Mouse (Mus musculus): ENCODE measurements around the gene Foxj1. TPM values are rescaled to one million over a fixed set of nuclear protein-coding genes. Genes with fewer than 3 reads are reported as not detected.

Foxj1 gene
- polyA plus RNA-seq, 1 experiment = 12.3 TPM

DNA sequence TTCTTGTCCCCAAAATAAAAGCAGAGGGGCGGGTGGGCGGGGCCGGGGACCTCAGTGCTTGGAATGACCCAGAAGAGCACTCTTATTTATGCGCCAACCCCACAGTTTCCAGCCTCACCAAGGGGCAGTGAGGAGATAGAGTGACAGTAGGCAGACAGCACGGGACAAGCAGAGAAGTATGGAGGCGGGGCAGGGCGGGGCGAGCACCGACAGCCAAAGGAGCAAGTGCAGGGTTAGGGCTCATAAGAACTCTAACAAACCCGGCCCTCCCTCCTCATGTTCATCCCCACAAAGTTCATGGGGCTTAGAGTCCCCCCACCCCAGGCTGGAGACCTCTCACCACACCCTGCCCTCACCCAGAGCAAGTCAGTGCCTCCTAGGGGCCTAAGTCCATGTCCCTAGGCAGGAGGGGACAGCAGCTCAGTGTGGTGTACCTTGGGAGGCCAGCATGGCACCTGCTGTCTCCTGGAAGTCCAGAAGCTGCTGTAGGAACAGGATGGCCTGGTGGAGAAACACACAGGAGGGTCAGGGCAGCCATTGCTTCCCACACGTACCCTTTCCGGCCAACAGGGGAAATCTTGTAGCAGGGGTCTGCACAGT, 41.6 kb downstream of the Foxj1 start:
- Histone ChIP-seq H3K4me3 (ENCODE audit: low read depth, low read length) (no peak overlapping the region), H3K9me3 (replicated peaks; ENCODE audit: control insufficient read depth, insufficient read depth, low read length, poor library complexity, severe bottlenecking) (no peaks in the 10 kb centered on the region), H3K36me3 (ENCODE audit: control insufficient read depth, insufficient read depth, low read length, poor library complexity, severe bottlenecking) (no peaks in the 10 kb centered on the region), H3K9ac (ENCODE audit: low read depth, poor library complexity, severe bottlenecking) (no peak overlapping the region), H3K27me3 (ENCODE audit: control insufficient read depth, insufficient read depth, low read length, poor library complexity, severe bottlenecking) (no peaks in the 10 kb centered on the region), H3K27ac (ENCODE audit: insufficient read depth, low read length) (no peak overlapping the region), H3K4me1 (ENCODE audit: control insufficient read depth, insufficient read depth, low read length) (peaks cover 3% of the 10 kb centered on the region)
- TF ChIP-seq EP300 (IDR thresholded peaks at IDR 0.05; ENCODE audit: insufficient read depth, low read depth, low read length) = no peak
- no peak for TF ChIP-seq CTCF (IDR thresholded peaks at IDR 0.05; ENCODE audit: low read depth, low read length)
- TF ChIP-seq POLR2A (IDR thresholded peaks at IDR 0.05; ENCODE audit: insufficient read depth, low read length) = no peak

GRCm38 (mm10) chr11:116292401-116292800, 42.8 kb downstream of the Foxj1 start:
- H3K36me3 ChIP-seq (ENCODE audit: control insufficient read depth, insufficient read depth, low read length, poor library complexity, severe bottlenecking) = no peaks in the 10 kb centered on the region
- peaks cover 3% of the 10 kb centered on the region for H3K4me1 ChIP-seq (ENCODE audit: control insufficient read depth, insufficient read depth, low read length)
- no peak for TF ChIP-seq EP300 (IDR thresholded peaks at IDR 0.05; ENCODE audit: insufficient read depth, low read depth, low read length)
- TF ChIP-seq CTCF (IDR thresholded peaks at IDR 0.05; ENCODE audit: low read depth, low read length) = no peak
- no peak for TF ChIP-seq POLR2A (IDR thresholded peaks at IDR 0.05; ENCODE audit: insufficient read depth, low read length)
- no peaks in the 10 kb centered on the region for H3K27me3 ChIP-seq (ENCODE audit: control insufficient read depth, insufficient read depth, low read length, poor library complexity, severe bottlenecking)
- no peak overlapping the region for H3K27ac ChIP-seq (ENCODE audit: insufficient read depth, low read length)
- H3K9ac ChIP-seq (ENCODE audit: low read depth, poor library complexity, severe bottlenecking) = no peak overlapping the region
- no peaks in the 10 kb centered on the region for H3K9me3 ChIP-seq (replicated peaks; ENCODE audit: control insufficient read depth, insufficient read depth, low read length, poor library complexity, severe bottlenecking)
- H3K4me3 ChIP-seq (ENCODE audit: low read depth, low read length) = no peak overlapping the region

GRCm38 (mm10) chr11:116290556-116290955, 44.6 kb downstream of the Foxj1 start:
- Histone ChIP-seq H3K4me1 (ENCODE audit: control insufficient read depth, insufficient read depth, low read length) (peaks cover 3% of the 10 kb centered on the region), H3K9ac (ENCODE audit: low read depth, poor library complexity, severe bottlenecking) (no peak overlapping the region), H3K27me3 (ENCODE audit: control insufficient read depth, insufficient read depth, low read length, poor library complexity, severe bottlenecking) (no peaks in the 10 kb centered on the region), H3K27ac (ENCODE audit: insufficient read depth, low read length) (no peak overlapping the region), H3K9me3 (replicated peaks; ENCODE audit: control insufficient read depth, insufficient read depth, low read length, poor library complexity, severe bottlenecking) (no peaks in the 10 kb centered on the region), H3K4me3 (ENCODE audit: low read depth, low read length) (no peak overlapping the region), H3K36me3 (ENCODE audit: control insufficient read depth, insufficient read depth, low read length, poor library complexity, severe bottlenecking) (no peaks in the 10 kb centered on the region)
- TF ChIP-seq EP300 (IDR thresholded peaks at IDR 0.05; ENCODE audit: insufficient read depth, low read depth, low read length) (no peak), POLR2A (IDR thresholded peaks at IDR 0.05; ENCODE audit: insufficient read depth, low read length) (no peak), CTCF (IDR thresholded peaks at IDR 0.05; ENCODE audit: low read depth, low read length) (no peak)

- Histone ChIP-seq H3K36me3 (ENCODE audit: control insufficient read depth, insufficient read depth, low read length, poor library complexity, severe bottlenecking) (no peaks in the 10 kb centered on the region), H3K27me3 (ENCODE audit: control insufficient read depth, insufficient read depth, low read length, poor library complexity, severe bottlenecking) (no peaks in the 10 kb centered on the region), H3K4me3 (ENCODE audit: low read depth, low read length) (no peak overlapping the region), H3K4me1 (ENCODE audit: control insufficient read depth, insufficient read depth, low read length) (no peaks in the 10 kb centered on the region), H3K27ac (ENCODE audit: insufficient read depth, low read length) (no peak overlapping the region), H3K9ac (ENCODE audit: low read depth, poor library complexity, severe bottlenecking) (no peak overlapping the region), H3K9me3 (replicated peaks; ENCODE audit: control insufficient read depth, insufficient read depth, low read length, poor library complexity, severe bottlenecking) (no peaks in the 10 kb centered on the region)
- TF ChIP-seq POLR2A (IDR thresholded peaks at IDR 0.05; ENCODE audit: insufficient read depth, low read length) (no peak), EP300 (IDR thresholded peaks at IDR 0.05; ENCODE audit: insufficient read depth, low read depth, low read length) (no peak), CTCF (IDR thresholded peaks at IDR 0.05; ENCODE audit: low read depth, low read length) (no peak)
Observed at GRCm38 (mm10) chr11:116287351-116287750, 47.8 kb downstream of the Foxj1 start.

DNA sequence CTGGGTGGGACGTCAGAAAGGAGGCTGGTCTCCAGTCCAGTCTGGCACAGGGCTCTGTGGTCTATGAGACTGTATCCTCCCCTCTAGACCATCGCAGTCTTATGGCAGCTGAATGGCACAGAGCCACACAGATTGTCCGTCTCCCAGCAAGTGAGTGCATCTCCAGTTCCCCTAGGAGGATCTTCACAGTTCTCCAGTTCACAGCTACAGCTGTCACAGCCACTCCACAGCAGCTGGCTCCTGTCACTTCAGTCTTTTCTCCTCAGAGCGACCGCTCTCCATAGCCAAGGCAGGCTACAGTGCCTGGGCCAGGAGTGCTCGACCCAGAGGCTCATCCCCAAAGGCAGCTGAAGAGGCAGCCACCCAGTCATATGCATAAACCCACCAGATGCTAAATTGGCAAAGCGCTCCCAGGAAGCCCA, 49.4 kb downstream of the Foxj1 start:
- Histone ChIP-seq H3K36me3 (ENCODE audit: control insufficient read depth, insufficient read depth, low read length, poor library complexity, severe bottlenecking) (no peaks in the 10 kb centered on the region), H3K9me3 (replicated peaks; ENCODE audit: control insufficient read depth, insufficient read depth, low read length, poor library complexity, severe bottlenecking) (no peaks in the 10 kb centered on the region), H3K9ac (ENCODE audit: low read depth, poor library complexity, severe bottlenecking) (no peak overlapping the region), H3K4me1 (ENCODE audit: control insufficient read depth, insufficient read depth, low read length) (no peaks in the 10 kb centered on the region), H3K4me3 (ENCODE audit: low read depth, low read length) (no peak overlapping the region), H3K27me3 (ENCODE audit: control insufficient read depth, insufficient read depth, low read length, poor library complexity, severe bottlenecking) (no peaks in the 10 kb centered on the region), H3K27ac (ENCODE audit: insufficient read depth, low read length) (no peak overlapping the region)
- TF ChIP-seq EP300 (IDR thresholded peaks at IDR 0.05; ENCODE audit: insufficient read depth, low read depth, low read length) (no peak), POLR2A (IDR thresholded peaks at IDR 0.05; ENCODE audit: insufficient read depth, low read length) (no peak), CTCF (IDR thresholded peaks at IDR 0.05; ENCODE audit: low read depth, low read length) (no peak)

DNA sequence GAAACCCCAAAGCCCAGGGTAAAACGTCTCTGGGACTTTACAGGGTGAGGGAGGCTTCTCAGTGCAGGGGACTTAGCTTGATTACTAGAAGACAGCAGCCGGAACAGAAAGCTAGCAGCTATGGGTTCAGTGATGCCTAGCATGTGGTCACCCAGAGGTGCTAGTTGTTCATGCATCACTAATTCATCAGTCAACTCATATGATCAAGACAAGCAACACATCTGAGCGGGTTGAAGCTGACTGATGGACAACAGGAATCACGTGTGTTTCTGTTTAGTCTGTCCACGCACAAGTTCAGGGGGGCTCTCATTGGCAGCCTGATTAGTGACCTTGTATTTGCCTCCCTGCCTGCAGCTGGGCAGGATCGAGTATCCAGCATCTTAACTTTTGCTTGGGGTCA, 51.2 kb downstream of the Foxj1 start:
- TF ChIP-seq CTCF (IDR thresholded peaks at IDR 0.05; ENCODE audit: low read depth, low read length) = no peak
- TF ChIP-seq EP300 (IDR thresholded peaks at IDR 0.05; ENCODE audit: insufficient read depth, low read depth, low read length) = no peak
- TF ChIP-seq POLR2A (IDR thresholded peaks at IDR 0.05; ENCODE audit: insufficient read depth, low read length) = no peak
- Histone ChIP-seq H3K4me3 (ENCODE audit: low read depth, low read length) (no peak overlapping the region), H3K9ac (ENCODE audit: low read depth, poor library complexity, severe bottlenecking) (no peak overlapping the region), H3K27me3 (ENCODE audit: control insufficient read depth, insufficient read depth, low read length, poor library complexity, severe bottlenecking) (no peaks in the 10 kb centered on the region), H3K27ac (ENCODE audit: insufficient read depth, low read length) (no peak overlapping the region), H3K4me1 (ENCODE audit: control insufficient read depth, insufficient read depth, low read length) (no peaks in the 10 kb centered on the region), H3K36me3 (ENCODE audit: control insufficient read depth, insufficient read depth, low read length, poor library complexity, severe bottlenecking) (no peaks in the 10 kb centered on the region), H3K9me3 (replicated peaks; ENCODE audit: control insufficient read depth, insufficient read depth, low read length, poor library complexity, severe bottlenecking) (no peaks in the 10 kb centered on the region)
